Mouse (Mus musculus): ENCODE measurements around the gene Trim34a. TPM values are rescaled to one million over a fixed set of nuclear protein-coding genes. Genes with fewer than 3 reads are reported as not detected.
"Not testable (repeated sequence)": the region's sequence is repeated elsewhere in the genome, so short reads cannot be mapped to it uniquely, and the experiment has no call there.

The Trim34a gene
- polyA plus RNA-seq (2012; rRNA removed): 16.2 and 16.7 TPM in 2 replicates

DNA sequence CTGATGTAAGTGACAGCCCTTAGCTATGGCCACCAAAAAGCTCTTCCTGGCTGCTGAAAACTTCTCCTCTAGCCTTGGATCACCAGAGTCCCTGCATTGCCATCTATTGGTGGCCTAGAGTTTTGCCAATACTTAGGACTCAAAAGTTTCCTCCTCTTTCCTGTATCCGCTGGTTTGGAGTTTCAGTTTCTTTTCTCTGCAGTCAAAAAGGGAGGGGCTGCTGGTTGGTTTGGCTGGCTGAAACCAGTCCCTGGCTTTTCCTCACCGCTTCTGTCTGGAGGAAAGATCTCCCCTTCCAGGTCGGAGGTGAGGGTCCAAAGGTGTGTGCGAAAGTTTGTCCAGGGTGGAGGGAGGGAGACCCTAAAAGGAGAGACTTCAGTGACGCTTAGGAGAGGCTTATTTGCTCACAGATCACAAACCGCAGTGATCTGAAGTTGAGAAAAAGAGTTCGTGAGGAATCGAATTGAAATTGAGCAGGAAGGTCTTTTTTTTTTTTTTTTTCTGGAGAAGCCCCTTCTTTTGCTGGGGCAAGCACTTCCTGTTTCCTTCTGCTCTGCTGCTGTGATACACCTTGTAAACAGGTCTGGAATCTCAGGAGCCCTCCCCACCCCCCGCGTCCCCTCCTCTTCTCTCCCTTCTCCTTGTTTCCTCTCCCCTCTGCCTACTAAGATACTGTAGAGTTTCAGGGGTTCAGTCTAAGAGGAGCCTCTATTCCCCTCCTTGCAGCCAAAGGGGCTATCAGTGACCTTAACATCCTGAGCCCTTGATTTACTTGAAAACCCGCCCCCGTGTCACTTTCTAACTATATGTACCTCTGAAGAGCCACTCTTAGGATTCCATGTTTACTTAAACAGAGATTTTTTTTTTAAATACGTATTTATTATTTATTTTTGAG, at the start of gene Trim34a:
TSS of gene Trim34a (plus strand) at position 171 of the 895 bp plus-strand sequence.
- DNase-seq (ENCODE audit: low spot score): no peak

DNA sequence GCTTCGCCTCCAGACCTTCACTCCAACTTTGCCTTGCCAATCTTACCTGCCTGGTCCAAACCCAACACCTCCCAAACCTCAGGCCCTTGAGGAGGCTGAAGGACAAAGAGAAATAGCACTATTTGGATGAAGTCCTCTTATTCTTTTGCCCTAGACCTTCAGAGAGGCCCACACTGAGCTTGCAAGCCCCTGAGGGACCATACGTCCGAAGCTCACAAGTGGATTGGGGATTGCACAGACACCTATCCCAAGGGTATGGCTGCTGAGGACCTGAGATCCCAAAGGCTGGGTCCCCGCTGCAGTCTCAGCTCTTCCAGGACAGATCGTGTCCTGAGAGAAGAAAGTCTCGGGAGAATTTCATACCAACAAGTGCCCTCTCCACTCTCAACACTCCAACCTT, 48.4 kb upstream of the Trim34a start, which contains the start of gene Olfr649:
TSS of gene Olfr649 (minus strand) at position 101 of the 400 bp plus-strand sequence.
- DNase-seq (ENCODE audit: low spot score): no peak

DNA sequence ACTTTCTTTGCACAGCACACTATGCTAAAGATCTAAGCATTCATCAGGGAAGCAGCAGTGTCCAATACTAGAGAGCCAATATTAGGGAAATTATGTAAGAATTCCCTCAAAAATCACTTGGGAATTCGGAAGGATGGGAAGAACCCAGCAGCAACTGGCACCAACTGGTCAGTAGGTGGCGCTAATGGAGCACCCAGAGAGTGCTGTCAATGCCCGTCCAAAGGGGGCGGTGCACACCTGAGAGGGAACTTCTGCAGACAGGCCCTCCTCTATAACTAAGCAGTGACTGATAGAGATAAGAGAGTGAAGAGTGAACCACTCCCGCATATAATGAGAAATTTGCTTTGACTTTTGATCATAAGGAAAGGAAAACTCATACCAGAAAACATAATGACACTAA, 44.4 kb upstream of the Trim34a start:
- DNase-seq (ENCODE audit: low spot score): peak; percentile 36

DNA sequence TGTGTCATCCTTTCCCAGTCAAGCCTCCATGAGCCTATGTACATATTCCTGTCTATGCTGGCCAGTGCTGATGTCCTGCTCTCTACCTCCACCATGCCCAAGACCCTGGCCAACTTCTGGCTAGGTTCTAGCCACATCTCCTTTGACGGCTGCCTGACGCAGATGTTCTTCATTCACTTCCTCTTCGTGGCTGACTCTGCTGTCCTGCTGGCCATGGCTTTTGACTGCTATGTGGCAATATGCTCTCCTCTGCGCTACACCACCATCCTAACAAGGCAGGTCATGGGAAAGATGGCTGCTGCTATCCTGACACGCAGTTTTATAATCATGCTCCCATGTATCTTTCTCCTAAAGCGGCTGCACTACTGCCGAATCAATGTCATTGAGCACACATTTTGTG, 38.1 kb upstream of the Trim34a start:
- DNase-seq (ENCODE audit: low spot score): no peak

DNA sequence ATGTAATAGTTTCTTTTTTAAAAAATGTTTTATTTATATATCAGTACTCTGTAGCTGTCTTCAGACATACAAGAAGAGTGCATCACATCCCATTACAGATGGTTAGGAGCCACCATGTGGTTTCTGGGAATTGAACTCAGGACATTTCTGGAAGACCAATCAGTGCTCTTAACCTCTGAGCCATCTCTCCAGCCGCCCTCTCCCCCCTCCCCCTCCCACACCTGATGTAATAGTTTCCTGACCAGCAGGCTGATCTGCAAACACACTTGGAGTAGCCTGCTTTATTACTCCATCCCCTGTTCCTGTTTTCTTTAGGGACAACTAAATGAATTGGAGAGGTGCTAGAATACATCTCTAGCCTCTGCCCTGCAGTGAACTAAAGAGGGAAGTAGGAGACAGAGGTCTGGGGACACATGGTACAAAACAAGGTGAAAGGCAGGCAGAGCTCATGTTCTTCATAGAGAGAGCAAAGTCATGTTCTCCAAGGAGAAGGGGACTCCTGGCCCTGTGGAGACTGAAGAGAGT, 28.2 kb upstream of the Trim34a start:
- no peak for DNase-seq (ENCODE audit: low spot score)

DNA sequence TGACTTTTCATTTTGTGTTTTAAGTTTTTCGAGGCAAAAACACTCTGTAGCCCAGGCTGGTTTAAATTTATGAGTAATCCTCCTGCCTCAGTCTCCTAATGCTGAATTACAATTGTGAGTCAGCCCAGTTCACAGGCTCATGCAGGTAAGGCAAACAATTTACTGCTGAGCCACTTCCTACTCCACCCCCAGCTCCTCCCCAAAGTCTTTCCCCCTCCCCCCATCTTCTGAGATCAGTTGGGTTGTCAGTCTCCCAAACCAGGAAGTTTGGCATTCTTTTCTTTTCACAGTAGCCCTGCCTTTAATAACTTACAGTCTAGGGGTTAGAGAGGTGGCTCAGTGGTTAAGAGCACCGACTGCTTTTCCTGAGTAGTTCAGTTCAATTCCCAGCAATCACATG, 26.4 kb upstream of the Trim34a start:
- no peak for DNase-seq (ENCODE audit: low spot score)

DNA sequence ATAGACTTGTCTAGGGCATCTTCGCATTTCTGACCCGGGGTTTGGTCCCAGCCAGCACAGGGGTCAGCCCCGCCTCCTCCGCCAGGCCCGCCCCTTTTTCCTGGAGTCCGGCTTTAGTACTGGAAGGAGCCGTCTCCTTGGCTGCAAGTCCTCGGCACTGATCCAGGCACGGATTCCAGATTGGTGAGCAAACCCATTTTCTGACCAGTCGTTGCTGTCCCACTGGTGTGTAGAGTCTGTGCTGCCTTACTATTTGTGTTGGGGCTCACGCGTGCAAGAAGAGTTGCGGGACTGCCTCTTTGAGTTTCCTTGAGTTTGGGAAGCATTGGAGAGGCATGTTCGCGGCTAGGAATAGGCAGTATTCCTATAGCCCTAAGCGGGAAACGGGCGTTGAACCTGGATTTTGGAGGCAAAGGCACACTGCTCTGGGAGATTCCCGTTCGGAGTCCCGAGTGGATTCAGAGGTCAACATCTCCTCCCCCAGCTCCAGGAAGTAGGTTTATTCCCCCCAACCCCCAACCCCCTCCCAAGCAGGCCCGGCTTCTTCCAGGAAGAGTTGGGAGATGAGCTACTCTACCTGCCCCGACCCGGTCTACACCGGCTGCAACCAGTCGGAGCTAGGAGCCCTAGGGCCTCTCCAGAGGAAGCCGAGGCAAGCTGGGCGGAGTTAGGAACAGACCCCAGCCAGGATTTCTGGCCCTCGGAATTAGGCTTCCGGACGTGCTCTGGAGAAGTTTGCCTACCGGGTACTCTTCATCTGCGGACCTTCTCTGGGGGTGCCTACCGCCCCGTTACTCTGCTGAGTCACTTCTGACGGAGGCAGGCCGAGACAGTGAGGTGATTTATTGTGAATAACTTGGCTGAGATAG, 25.3 kb upstream of the Trim34a start, which contains the start of gene Trim6:
TSS of gene Trim6 (plus strand) at position 93 of the 869 bp plus-strand sequence.
- DNase-seq (ENCODE audit: low spot score): peak; percentile 40

DNA sequence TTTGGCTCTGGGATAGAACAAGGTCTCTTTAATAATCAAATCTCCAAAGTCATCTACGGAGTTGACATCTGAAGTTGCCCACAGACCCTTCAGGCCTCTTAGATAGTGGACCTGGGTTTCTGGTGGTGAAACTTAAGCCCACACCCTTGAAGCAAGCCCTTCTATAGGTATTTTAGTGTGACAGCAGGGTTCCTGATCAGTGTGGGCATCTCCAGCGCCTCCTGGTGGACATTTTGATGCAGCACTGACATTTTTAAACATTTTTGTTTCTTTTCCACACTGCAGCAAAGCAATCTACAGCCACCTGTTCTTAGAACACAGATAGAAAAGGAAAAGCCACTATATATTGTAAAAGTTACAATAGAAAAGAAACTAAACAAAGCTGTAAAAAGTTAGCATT, 13.1 kb upstream of the Trim34a start:
- DNase-seq (ENCODE audit: low spot score): no peak

DNA sequence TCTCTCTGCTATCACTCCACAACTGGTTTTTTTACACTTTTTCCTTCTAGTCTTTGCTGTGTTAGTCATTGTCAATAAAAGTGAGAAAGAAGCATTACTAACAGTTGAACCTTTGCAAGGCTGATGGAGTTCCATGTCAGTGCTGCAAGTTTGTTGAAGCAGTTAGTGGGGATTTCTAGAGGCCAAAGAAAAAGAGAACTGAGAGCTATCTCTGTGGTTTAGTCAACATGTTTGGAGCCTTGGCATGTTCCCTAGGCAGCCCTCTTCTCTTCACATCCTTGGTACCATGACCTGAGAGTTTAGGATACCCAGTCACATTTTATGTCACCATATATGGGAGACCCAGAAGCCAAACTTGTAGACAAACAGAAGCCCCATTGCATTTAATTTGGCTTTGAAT, 3.4 kb upstream of the Trim34a start:
- DNase-seq (ENCODE audit: low spot score): no peak

DNA sequence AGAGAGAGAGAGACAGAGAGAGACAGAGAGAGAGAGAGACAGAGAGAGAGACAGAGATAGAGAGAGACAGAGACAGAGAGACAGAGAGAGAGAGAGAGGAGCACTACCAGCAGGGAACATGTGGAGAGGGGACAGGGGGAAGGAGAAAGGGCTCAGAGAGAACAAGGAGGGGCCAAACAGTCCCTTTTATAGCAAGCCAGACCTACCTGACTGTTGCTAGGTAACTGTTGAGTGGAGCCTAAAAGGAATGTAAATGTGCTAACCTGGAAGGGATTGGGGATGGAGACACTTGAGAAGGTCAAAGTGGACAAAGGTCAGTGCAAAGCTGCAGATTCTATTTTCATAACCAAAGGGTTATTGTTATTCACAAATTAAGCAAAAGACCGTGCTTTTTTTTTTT, 641 bp upstream of the Trim34a start:
- no peak for DNase-seq (ENCODE audit: low spot score)

DNA sequence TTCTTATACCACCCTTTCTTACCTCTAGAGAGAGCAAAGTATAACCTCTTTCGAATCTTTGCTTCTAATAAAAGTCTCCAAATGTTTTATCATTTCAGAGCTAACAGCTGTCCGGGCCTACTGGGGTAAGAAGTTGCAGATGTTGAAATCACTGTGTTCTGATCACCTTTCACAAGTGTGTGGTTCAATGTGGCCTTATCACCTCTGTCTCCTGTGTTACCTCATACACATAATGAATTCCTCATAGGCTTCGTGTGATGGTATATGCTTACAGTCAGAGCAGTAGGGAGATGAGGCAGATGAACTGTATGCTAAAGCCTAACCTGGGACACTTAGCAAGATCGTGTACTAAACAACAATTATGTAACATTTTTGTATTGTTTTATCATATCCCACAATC, 16.1 kb downstream of the Trim34a start:
- DNase-seq (ENCODE audit: low spot score): not testable (repeated sequence)

DNA sequence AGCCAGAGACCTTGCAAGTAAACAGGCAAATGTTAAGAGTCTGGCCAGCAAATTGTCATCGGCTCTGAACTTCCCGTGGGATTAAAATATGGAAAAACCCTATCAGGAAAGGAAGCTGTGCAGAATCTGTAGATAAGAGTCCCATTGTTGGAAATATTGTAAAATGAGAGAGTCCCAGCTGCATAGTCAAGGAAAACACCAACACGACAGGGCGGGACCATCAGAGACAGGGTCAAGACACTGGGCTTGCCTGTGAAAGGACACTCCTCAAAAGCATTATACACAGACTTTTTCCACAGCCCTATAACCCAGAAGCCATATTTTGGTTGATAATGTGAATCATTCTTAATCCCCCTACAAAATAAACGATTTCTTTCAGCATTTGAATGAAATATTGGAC, 21.1 kb downstream of the Trim34a start:
- not testable (repeated sequence) for DNase-seq (ENCODE audit: low spot score)

DNA sequence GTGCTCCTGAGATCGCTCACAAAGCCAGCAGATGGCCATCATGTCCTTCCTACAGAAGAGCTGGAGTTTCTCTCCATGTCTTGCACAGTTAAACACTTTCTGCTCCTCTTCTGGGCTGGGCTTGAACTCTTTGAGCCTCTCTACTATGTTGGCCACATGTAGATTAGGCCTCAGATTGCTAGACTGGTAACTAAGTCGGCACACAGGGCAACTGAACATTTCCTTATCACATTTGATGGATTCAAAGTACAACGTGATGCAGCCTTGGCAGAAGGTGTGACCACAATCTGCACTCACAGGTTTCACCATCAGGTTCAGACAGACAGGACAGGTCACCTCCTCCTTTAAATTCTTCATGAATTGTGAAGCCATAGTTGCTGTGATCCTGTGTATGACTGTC, 35.1 kb downstream of the Trim34a start:
- DNase-seq (ENCODE audit: low spot score): not testable (repeated sequence)

DNA sequence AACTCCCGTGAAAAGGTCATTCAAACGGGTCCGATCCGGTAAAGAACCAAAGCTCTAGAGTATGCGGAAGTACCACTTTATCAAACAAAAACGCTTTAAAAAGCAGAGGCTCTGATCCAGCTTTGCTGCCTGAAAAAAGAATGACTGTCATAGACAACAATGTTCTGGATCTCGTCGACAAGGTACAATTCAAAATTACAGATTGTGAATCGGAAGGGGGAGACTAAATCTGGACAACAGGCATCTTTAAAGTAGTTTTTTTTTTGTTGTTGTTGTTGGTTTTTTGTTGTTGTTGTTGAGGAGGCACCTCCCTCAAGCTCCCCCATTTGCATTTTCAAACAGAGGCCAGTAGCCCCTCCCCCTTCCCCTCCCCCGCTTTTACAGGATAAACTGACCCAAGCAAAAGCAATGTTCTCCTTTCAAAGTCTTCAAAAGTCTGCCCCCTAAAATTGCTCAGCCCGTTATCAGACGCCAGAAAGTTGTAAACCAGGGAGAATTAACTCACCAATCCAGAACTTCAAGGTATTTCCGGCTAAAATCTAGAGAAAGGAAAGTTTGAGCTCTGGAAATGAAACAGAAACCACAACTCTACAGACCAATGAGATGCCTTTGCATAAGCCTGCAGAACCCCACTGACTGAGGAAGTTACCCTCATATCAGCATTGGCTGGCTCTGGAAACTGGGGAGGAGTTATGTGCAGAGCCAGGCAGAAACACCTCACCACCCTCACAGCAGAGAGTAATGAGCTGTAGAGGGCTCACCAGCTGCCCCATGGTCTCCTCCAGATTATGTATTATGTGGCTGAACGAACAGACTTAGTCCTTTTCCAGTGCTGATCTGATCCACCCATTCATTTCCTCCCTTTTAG, 43.6 kb downstream of the Trim34a start, which contains the start of gene Trim5:
TSS of gene Trim5 (minus strand) at position 519 of the 868 bp plus-strand sequence.
- not testable (repeated sequence) for DNase-seq (ENCODE audit: low spot score)

DNA sequence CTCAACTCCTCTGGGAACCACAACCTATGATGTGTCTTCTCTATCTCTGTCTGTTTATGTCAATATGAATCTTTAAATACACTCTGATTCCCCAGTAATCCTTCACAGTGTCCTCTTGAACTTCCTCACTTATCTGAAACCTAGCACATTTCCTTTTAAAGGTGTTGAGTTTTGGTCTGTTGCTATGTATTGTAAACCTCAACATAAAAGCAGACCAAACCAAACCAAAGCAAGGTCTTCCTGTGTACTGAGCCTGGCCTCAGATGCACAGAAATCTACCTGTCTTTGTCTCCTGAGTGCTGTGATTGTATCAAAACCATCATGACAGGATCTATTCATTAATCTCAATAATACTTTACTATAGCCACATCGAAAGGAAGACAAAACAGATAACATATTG, 46.4 kb downstream of the Trim34a start:
- DNase-seq (ENCODE audit: low spot score): no peak

DNA sequence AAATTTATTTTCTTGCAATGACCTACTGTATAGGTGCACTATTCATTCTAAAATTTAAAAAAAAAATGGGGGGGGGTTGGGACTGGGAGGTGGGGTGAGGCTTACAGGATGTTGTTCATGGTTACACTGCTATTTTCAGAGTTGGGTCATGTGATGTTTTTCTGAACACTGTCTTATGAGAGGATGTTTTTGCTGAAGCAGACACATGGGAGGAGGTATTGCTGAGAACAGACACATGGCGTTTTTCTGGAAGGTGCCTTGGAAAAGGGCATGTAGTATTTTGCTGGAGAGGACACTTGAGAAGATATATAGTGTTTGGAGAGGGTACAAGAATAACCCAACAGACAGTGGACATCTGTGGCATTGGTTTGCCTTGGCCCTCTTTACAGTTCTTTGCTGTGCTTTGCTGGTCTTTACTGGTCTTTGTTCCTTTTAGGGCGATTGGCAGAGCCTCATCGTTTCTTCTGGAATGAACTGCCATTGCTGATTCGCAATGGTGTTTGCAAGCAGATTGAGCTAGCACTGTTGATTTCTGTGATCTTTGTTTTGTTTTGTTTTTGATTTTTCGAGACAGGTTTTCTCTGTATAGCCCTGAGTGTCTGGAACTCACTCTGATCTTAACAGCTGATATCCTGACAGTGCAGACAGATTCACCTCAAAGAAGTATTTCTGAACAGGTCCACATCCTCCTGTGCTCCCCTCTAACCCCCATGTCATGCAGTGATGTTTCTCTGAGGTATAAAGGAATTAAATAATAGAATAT, 47.6 kb downstream of the Trim34a start:
- no peak for DNase-seq (ENCODE audit: low spot score)

All from urinary bladder, adult 2 months (tissue).